Mouse (Mus musculus) heart, adult 8-10 months (tissue): ENCODE measurements around the gene Tymp. TPM values are rescaled to one million over a fixed set of nuclear protein-coding genes. Genes with fewer than 3 reads are reported as not detected.

Experiments used
- DNase-seq: peaks from one replicate; pipeline ENCODE4 v3.0.0; 2022; ENCODE audit warnings: low spot score
- total RNA-seq, 4 experiments: library from RNA; stranded (reverse); gene quantifications; 2 replicates each; pipeline ENCODE4 v1.2.4; 2022

Tymp gene
- total RNA-seq, 4 experiments from 2014 or later = 0.22 to 0.72 (median 0.31) TPM

- DNase-seq = no peak
Observed at GRCm38 (mm10) chr15:89334774-89335537, 41.9 kb downstream of the Tymp start.

DNA sequence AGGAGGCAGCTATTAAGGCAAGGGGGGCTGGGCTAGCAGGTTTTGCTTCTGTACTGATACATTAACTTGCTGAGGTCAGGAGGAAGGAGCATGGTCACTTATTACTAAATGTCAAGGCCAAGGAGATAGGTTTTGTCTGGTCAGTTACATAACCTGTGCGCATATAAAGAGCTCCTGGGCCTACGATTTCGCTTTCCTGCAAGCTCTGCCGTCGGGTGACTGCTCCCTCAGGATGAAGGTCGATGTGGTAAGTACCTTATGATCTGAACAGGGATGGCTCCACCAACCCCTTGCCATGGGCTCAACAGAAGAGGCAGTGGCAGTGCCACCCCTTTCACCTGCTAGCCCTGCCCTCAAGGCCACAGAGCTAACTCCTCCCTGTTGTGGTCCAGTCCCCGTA lies 42.6 kb downstream of the Tymp start, which contains the start of gene Miox:
TSS of gene Miox (plus strand) at position 128 of the 400 bp plus-strand sequence.
- DNase-seq = no peak

DNA sequence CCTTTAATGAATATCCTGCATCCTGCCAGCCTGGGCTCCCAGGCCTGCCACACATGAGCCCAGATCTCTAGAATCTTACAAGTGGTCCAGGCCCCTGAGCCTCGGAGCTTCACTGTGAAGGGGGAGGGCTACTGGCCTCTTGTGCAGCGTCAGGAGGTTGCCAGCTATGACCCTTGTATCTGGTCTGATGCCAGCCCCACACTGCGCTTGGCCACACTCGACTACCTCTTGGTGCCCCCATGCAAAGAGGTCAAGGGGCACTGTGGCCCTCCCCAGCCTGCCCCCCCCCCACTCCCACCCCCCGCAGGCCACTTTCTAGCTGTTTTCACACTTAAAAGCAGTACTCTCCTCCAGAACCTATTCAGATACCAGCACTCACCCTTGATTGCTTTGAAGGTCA lies 50.4 kb downstream of the Tymp start:
- DNase-seq = no peak

DNA sequence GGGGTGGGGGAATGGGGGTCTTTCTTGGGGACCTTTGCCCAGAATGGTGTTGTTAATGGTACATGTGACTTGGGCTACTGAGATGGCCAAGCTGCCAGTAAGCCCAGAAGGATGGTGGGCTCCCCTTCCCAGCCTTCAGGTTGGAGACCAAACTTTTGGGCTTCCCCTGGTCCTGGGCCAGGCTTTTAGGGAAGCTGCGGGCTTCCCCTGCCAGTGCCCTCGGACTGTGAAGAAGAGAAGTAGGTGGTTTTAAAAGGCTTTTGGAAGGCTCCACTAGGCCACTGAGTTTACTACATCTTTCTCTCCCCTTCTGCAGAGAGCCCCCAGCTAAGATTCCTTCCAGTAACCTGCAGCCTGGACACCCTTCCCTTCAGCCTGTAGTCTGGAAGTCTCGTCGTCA lies 53.2 kb downstream of the Tymp start:
- no peak for DNase-seq

GRCm38 (mm10) chr15:89322670-89323522 lies 53.9 kb downstream of the Tymp start, which contains the start of gene Adm2:
Gene Adm2, plus strand, starts transcription at chr15:89322720.
- DNase-seq = no peak

Other genes starting within 250 kb of the Tymp start
- 1 to 10 TPM; 5.8 to 9.5 (median 6.9) TPM for gene Hdac10, start 248.3 kb downstream of the Tymp start, total RNA-seq
- gene Mapk12, start 236.3 kb downstream of the Tymp start, total RNA-seq = 10 to 100 TPM; 21.1 to 31.4 (median 28.0) TPM
- gene Mapk11, start 227.4 kb downstream of the Tymp start, total RNA-seq = 1 to 10 TPM; 1.1 to 2.8 (median 2.7) TPM
- gene Plxnb2, start 196.3 kb downstream of the Tymp start, total RNA-seq = 100 to 1,000 TPM in 2 of 4 experiments, 10 to 100 TPM in 2; 92.5 to 104 (median 99.6) TPM
- gene Dennd6b, start 180.5 kb downstream of the Tymp start, total RNA-seq = 10 to 100 TPM in 2 of 4 experiments, 1 to 10 TPM in 2; 8.8 to 12.9 (median 11.0) TPM
- gene Ppp6r2, start 165.5 kb downstream of the Tymp start, total RNA-seq = 10 to 100 TPM; 82.1 to 87.5 (median 84.7) TPM
- 10 to 100 TPM; 56.5 to 74.5 (median 69.5) TPM for gene Sbf1, start 61.7 kb downstream of the Tymp start, total RNA-seq
- not detected for gene Adm2, start 54.3 kb downstream of the Tymp start, total RNA-seq
- gene Miox, start 42.6 kb downstream of the Tymp start, total RNA-seq = not detected
- 10 to 100 TPM; 23.6 to 29.1 (median 26.7) TPM for gene Lmf2, start 21.4 kb downstream of the Tymp start, total RNA-seq
- 10 to 100 TPM; 52.8 to 67.4 (median 57.4) TPM for gene Ncaph2, start 21.3 kb downstream of the Tymp start, total RNA-seq
- gene Sco2, start 3.2 kb downstream of the Tymp start, total RNA-seq = 10 to 100 TPM; 21.9 to 32.0 (median 24.4) TPM
- 1 to 10 TPM in 3 of 4 experiments, under 1 TPM in 1; 0.41 to 2.3 (median 2.2) TPM for gene Odf3b, start 2.2 kb upstream of the Tymp start, total RNA-seq
- gene Klhdc7b, start 7.9 kb upstream of the Tymp start, total RNA-seq = not detected
- not detected for gene Syce3, start 33.5 kb upstream of the Tymp start, total RNA-seq
- 100 to 1,000 TPM; 631 to 738 (median 682) TPM for gene Cpt1b, start 48.8 kb upstream of the Tymp start, total RNA-seq
- gene C730034F03Rik, start 52.5 kb upstream of the Tymp start, total RNA-seq = 1 to 10 TPM; 1.4 to 4.1 (median 2.0) TPM
- gene Gm44502, start 52.7 kb upstream of the Tymp start, total RNA-seq = 10 to 100 TPM in 2 of 4 experiments, 1 to 10 TPM in 2; 6.9 to 14.3 (median 10.7) TPM
- gene Chkb, start 52.9 kb upstream of the Tymp start, total RNA-seq = 10 to 100 TPM; 46.7 to 59.6 (median 54.0) TPM
- under 1 TPM in 3 of 4 experiments, not detected in 1; 0.09 to 0.25 (median 0.09) TPM for gene Mapk8ip2, start 76.9 kb upstream of the Tymp start, total RNA-seq
- gene Arsa, start 100.4 kb upstream of the Tymp start, total RNA-seq = 10 to 100 TPM; 10.9 to 12.7 (median 11.8) TPM
- gene Shank3, start 122.6 kb upstream of the Tymp start, total RNA-seq = 10 to 100 TPM; 36.3 to 53.5 (median 43.5) TPM
- gene Acr, start 191.3 kb upstream of the Tymp start, total RNA-seq = under 1 TPM in 3 of 4 experiments, not detected in 1; 0.19 to 0.41 (median 0.28) TPM
- gene Rabl2, start 214.9 kb upstream of the Tymp start, total RNA-seq = 1 to 10 TPM; 4.4 to 6.6 (median 5.4) TPM